Comparison of ENCODE assay signal across 26 mouse cellular contexts in genomic region chr8:108942686-108943085, GRCm38 (mm10).
DNase-seq lines count a peak whose midpoint lies in the region; ATAC-seq and TF ChIP-seq lines count a peak whose summit lies in the region.
"Had no signal": no experiment of that assay in that cellular context is flagged by ENCODE, and none has a peak within 500 bp of the region (broad histone marks: within the 10 kb centered on the region; RNA-seq: fewer than 3 reads in every experiment).

No protein-coding gene starts in this region.

- TF ChIP-seq CTCF in midbrain, postnatal 0 days (IDR thresholded peaks at IDR 0.05): no peak

- WGBS in hindbrain, embryonic 12.5 days: 54% methylated on average over 8 of the region's 8 CpGs
- WGBS in hindbrain, embryonic 16.5 days: 28% methylated on average over 8 of the region's 8 CpGs
- WGBS in forebrain, embryonic 15.5 days: 13% methylated on average over 8 of the region's 8 CpGs
- 36% methylated on average over 8 of the region's 8 CpGs for WGBS in hindbrain, embryonic 15.5 days
- WGBS in midbrain, postnatal 0 days: 32% methylated on average over 8 of the region's 8 CpGs

- H3K4me1 ChIP-seq in hindbrain, embryonic 12.5 days: peaks cover 35% of the 10 kb centered on the region
- peaks cover 13% of the 10 kb centered on the region for H3K4me1 ChIP-seq in hindbrain, embryonic 16.5 days (ENCODE audit: control insufficient read depth, insufficient read depth, low read depth, low read length)
- H3K4me1 ChIP-seq in forebrain, embryonic 15.5 days: peaks cover 34% of the 10 kb centered on the region
- H3K4me1 ChIP-seq in hindbrain, embryonic 15.5 days (replicated peaks): peaks cover 37% of the 10 kb centered on the region
- H3K4me1 ChIP-seq in midbrain, postnatal 0 days (ENCODE audit: insufficient read depth, low read length): peaks cover 3% of the 10 kb centered on the region; the same call in 1 of the 2 replicates
- H3K4me1 ChIP-seq: liver, embryonic 13.5 days had no signal

- H3K27ac ChIP-seq in hindbrain, embryonic 12.5 days: peak overlapping the region; percentile 85
- H3K27ac ChIP-seq in hindbrain, embryonic 16.5 days (ENCODE audit: low read depth, low read length): no peak overlapping the region; the same call in 1 of the 2 replicates
- H3K27ac ChIP-seq in forebrain, embryonic 15.5 days (replicated peaks): peak overlapping the region; percentile 76
- H3K27ac ChIP-seq in hindbrain, embryonic 15.5 days (replicated peaks): peak overlapping the region; percentile 35; the same call in 1 of the 2 replicates
- H3K27ac ChIP-seq in midbrain, postnatal 0 days (ENCODE audit: low read depth, low read length): 0 out of 2 replicates have a peak overlapping the region, but pooled peaks have one; percentile 34
- H3K27ac ChIP-seq: embryonic facial prominence, embryonic 12.5 days; gastrocnemius, adult 2 months; heart, embryonic 10.5 days; layer of hippocampus, adult 2 months; limb, embryonic 13.5 days; liver, embryonic 13.5 days had no signal

- peaks cover 7% of the 10 kb centered on the region; the same call in 1 of the 2 replicates for H3K9me3 ChIP-seq in hindbrain, embryonic 12.5 days (replicated peaks)
- H3K9me3 ChIP-seq in hindbrain, embryonic 16.5 days (ENCODE audit: control insufficient read depth, low read length): no peaks in the 10 kb centered on the region; the same call in 1 of the 2 replicates
- no peaks in the 10 kb centered on the region for H3K9me3 ChIP-seq in forebrain, embryonic 15.5 days
- H3K9me3 ChIP-seq in hindbrain, embryonic 15.5 days: no peaks in the 10 kb centered on the region
- H3K9me3 ChIP-seq in midbrain, postnatal 0 days (ENCODE audit: low read length): no peaks in the 10 kb centered on the region
- H3K9me3 ChIP-seq: heart, embryonic 10.5 days had no signal

- no peak for ATAC-seq in hindbrain, embryonic 12.5 days (ENCODE audit: low FRiP score)
- ATAC-seq in hindbrain, embryonic 16.5 days: no peak
- no peak for ATAC-seq in forebrain, embryonic 15.5 days (replicated peaks)
- no peak for ATAC-seq in hindbrain, embryonic 15.5 days (ENCODE audit: low FRiP score, low read depth)
- ATAC-seq in midbrain, postnatal 0 days (ENCODE audit: low FRiP score): no peak
- ATAC-seq: intestine, postnatal 0 days; Patski had no signal

- intact Hi-C loops in left cerebral cortex, postnatal 14 days (cut with DNase I): no loop called here

- H3K36me3 ChIP-seq in hindbrain, embryonic 12.5 days: peaks cover 44% of the 10 kb centered on the region
- peaks cover 13% of the 10 kb centered on the region for H3K36me3 ChIP-seq in hindbrain, embryonic 16.5 days (ENCODE audit: control insufficient read depth, insufficient read depth, low read length)
- H3K36me3 ChIP-seq in forebrain, embryonic 15.5 days: peaks cover 16% of the 10 kb centered on the region
- peaks cover 14% of the 10 kb centered on the region for H3K36me3 ChIP-seq in hindbrain, embryonic 15.5 days
- H3K36me3 ChIP-seq in midbrain, postnatal 0 days (ENCODE audit: insufficient read depth, low read length): peaks cover 21% of the 10 kb centered on the region
- H3K36me3 ChIP-seq: G1E had no signal

- no peak overlapping the region for H3K4me3 ChIP-seq in hindbrain, embryonic 12.5 days
- H3K4me3 ChIP-seq in hindbrain, embryonic 16.5 days (ENCODE audit: low read length): no peak overlapping the region
- H3K4me3 ChIP-seq in forebrain, embryonic 15.5 days: no peak overlapping the region
- no peak overlapping the region for H3K4me3 ChIP-seq in hindbrain, embryonic 15.5 days
- no peak overlapping the region for H3K4me3 ChIP-seq in midbrain, postnatal 0 days (ENCODE audit: low read depth, low read length)
- H3K4me3 ChIP-seq: embryonic facial prominence, embryonic 12.5 days; erythroblast, embryonic 14.5 days; gastrocnemius, adult 2 months; heart, embryonic 10.5 days; layer of hippocampus, adult 2 months; limb, embryonic 13.5 days; liver, embryonic 13.5 days had no signal

- no peak overlapping the region for H3K4me2 ChIP-seq in hindbrain, embryonic 12.5 days (replicated peaks)
- no peak overlapping the region for H3K4me2 ChIP-seq in hindbrain, embryonic 16.5 days (ENCODE audit: low read length)
- H3K4me2 ChIP-seq in forebrain, embryonic 15.5 days (replicated peaks): no peak overlapping the region
- no peak overlapping the region for H3K4me2 ChIP-seq in hindbrain, embryonic 15.5 days
- H3K4me2 ChIP-seq in midbrain, postnatal 0 days (ENCODE audit: low read depth, low read length, poor library complexity, severe bottlenecking): no peak overlapping the region
- H3K4me2 ChIP-seq: embryonic facial prominence, embryonic 12.5 days; limb, embryonic 13.5 days; liver, embryonic 13.5 days had no signal

- H3K27me3 ChIP-seq in hindbrain, embryonic 12.5 days: no peaks in the 10 kb centered on the region
- no peaks in the 10 kb centered on the region for H3K27me3 ChIP-seq in hindbrain, embryonic 16.5 days (replicated peaks; ENCODE audit: control insufficient read depth, insufficient read depth, low read length)
- H3K27me3 ChIP-seq in forebrain, embryonic 15.5 days: no peaks in the 10 kb centered on the region
- no peaks in the 10 kb centered on the region for H3K27me3 ChIP-seq in hindbrain, embryonic 15.5 days
- no peaks in the 10 kb centered on the region for H3K27me3 ChIP-seq in midbrain, postnatal 0 days (ENCODE audit: insufficient read depth, low read length)
- H3K27me3 ChIP-seq: CH12.LX; embryonic facial prominence, embryonic 12.5 days; limb, embryonic 13.5 days; Patski had no signal

- no peak overlapping the region for H3K9ac ChIP-seq in hindbrain, embryonic 12.5 days
- no peak overlapping the region for H3K9ac ChIP-seq in hindbrain, embryonic 16.5 days (ENCODE audit: low read depth, low read length)
- H3K9ac ChIP-seq in forebrain, embryonic 15.5 days (replicated peaks): no peak overlapping the region
- H3K9ac ChIP-seq in hindbrain, embryonic 15.5 days: no peak overlapping the region
- H3K9ac ChIP-seq in midbrain, postnatal 0 days (replicated peaks; ENCODE audit: low read length, poor library complexity, severe bottlenecking): no peak overlapping the region
- H3K9ac ChIP-seq: embryonic facial prominence, embryonic 12.5 days; limb, embryonic 13.5 days; liver, embryonic 13.5 days had no signal

- DNase-seq in midbrain, postnatal 0 days (ENCODE audit: low spot score): no peak
- no peak for DNase-seq in ovary, postnatal 10 days (ENCODE audit: low spot score)
- DNase-seq in c-Kit-positive CD71-positive TER-119-positive erythroid progenitor cells, embryonic 14.5 days (ENCODE audit: low spot score): no peak
- DNase-seq in left cerebral cortex, postnatal 14 days (ENCODE audit: low spot score in 2 of 2): no peak
- DNase-seq: adrenal gland, postnatal 36 days; B cell, adult 2 months; cerebellum, adult 11-12 months; cerebellum, postnatal 14 days; gastrocnemius, adult 2 months; kidney, postnatal 25 days; liver, embryonic 13.5 days; lung, adult 2 months; lung, postnatal 14 days had no signal
